ENCODE assay signal across 9 mouse cellular contexts in genomic region chr15:94722759-94723158, GRCm38 (mm10).
DNase-seq lines count a peak whose midpoint lies in the region; ATAC-seq and TF ChIP-seq lines count a peak whose summit lies in the region.
"Had no signal": no experiment of that assay in that cellular context is flagged by ENCODE, and none has a peak within 500 bp of the region (broad histone marks: within the 10 kb centered on the region; RNA-seq: fewer than 3 reads in every experiment).

No protein-coding gene starts in this region.

- TF ChIP-seq POLR2A in kidney, adult 2 months (IDR thresholded peaks at IDR 0.05; ENCODE audit: low read depth, low read length), result no peak

- no peak for TF ChIP-seq CTCF in kidney, adult 2 months (conservative IDR thresholded peaks at IDR 0.05; ENCODE audit: insufficient read depth, insufficient read length, low read depth, low read length)

- no peaks in the 10 kb centered on the region for H3K36me3 ChIP-seq in kidney, adult 2 months (ENCODE audit: control insufficient read depth, insufficient read depth, low read length)
- H3K36me3 ChIP-seq in kidney, embryonic 15.5 days, result no peaks in the 10 kb centered on the region

- peak; percentile 55 for DNase-seq in kidney, adult 2 months
- DNase-seq in MN1 (ENCODE audit: low spot score), result peak; percentile 57
- peak; percentile 29 for DNase-seq in cerebellum, adult 11-12 months
- peak; percentile 72 to 92 for DNase-seq in frontal cortex, postnatal 36 days (ENCODE audit: low spot score in 2 of 2)
- DNase-seq in layer of hippocampus, postnatal 36 days, result peak; percentile 25 to 75
- peak; percentile 88 for DNase-seq in retina, embryonic 14.5 days (ENCODE audit: low spot score)
- DNase-seq in T-cell, adult 2 months (ENCODE audit: low spot score), result no peak

- H3K27ac ChIP-seq in kidney, adult 2 months (ENCODE audit: insufficient read depth, low read depth, low read length), result no peak overlapping the region
- no peak overlapping the region for H3K27ac ChIP-seq in kidney, embryonic 15.5 days

- no peaks in the 10 kb centered on the region for H3K9me3 ChIP-seq in kidney, embryonic 15.5 days (replicated peaks)
- H3K9me3 ChIP-seq: megakaryocyte, embryonic 14.5 days had no signal

- H3K27me3 ChIP-seq in kidney, adult 2 months (replicated peaks; ENCODE audit: control insufficient read depth, insufficient read depth, low read length), result no peaks in the 10 kb centered on the region
- no peaks in the 10 kb centered on the region for H3K27me3 ChIP-seq in kidney, embryonic 15.5 days
- H3K27me3 ChIP-seq: megakaryocyte, embryonic 14.5 days had no signal

- H3K4me2 ChIP-seq in kidney, embryonic 15.5 days, result no peak overlapping the region

- H3K4me3 ChIP-seq in kidney, adult 2 months (ENCODE audit: insufficient read depth, low read depth, low read length), result no peak overlapping the region
- H3K4me3 ChIP-seq in kidney, embryonic 15.5 days (replicated peaks), result no peak overlapping the region
- H3K4me3 ChIP-seq: megakaryocyte, embryonic 14.5 days had no signal

- 23% methylated on average over 5 of the region's 5 CpGs for WGBS in kidney, adult 2 months
- 23% methylated on average over 5 of the region's 5 CpGs for WGBS in kidney, embryonic 15.5 days

- no peak overlapping the region for H3K9ac ChIP-seq in kidney, embryonic 15.5 days

- H3K4me1 ChIP-seq in kidney, adult 2 months (ENCODE audit: control insufficient read depth, insufficient read depth, low read length), result no peaks in the 10 kb centered on the region
- no peaks in the 10 kb centered on the region for H3K4me1 ChIP-seq in kidney, embryonic 15.5 days
- H3K4me1 ChIP-seq: megakaryocyte, embryonic 14.5 days had no signal

- ATAC-seq in kidney, embryonic 15.5 days (replicated peaks; ENCODE audit: low FRiP score), result no peak
